Mouse (Mus musculus): ENCODE measurements at regions not wholly inside any gene's neighbourhood (a gene's known extent, or its start where the extent isn't known, plus 50 kb on each side); places are given as distances from the start of the nearest gene placed in this dataset.

GRCm38 (mm10) chr1:169397371-169397770 lies 133.9 kb downstream of the Nuf2 start:
- DNase-seq (no peak), ATAC-seq (ENCODE audit: low FRiP score, low TSS enrichment) (no peak)
- Histone ChIP-seq H3K9ac (replicated peaks; ENCODE audit: low read length) (no peak overlapping the region), H3K27me3 (ENCODE audit: control insufficient read depth, insufficient read depth, low read length) (no peaks in the 10 kb centered on the region), H3K4me3 (replicated peaks; ENCODE audit: low read depth, low read length) (no peak overlapping the region), H3K27ac (replicated peaks; ENCODE audit: low read depth, low read length) (no peak overlapping the region), H3K9me3 (ENCODE audit: control insufficient read depth, low read length) (no peaks in the 10 kb centered on the region), H3K4me2 (ENCODE audit: low read length) (no peak overlapping the region), H3K4me1 (ENCODE audit: control insufficient read depth, insufficient read depth, low read length) (no peaks in the 10 kb centered on the region), H3K36me3 (ENCODE audit: control insufficient read depth, insufficient read depth, low read length) (no peaks in the 10 kb centered on the region)
- WGBS: 94% methylated on average over 4 of the region's 4 CpGs

GRCm38 (mm10) chr1:169387056-169387455 lies 144.2 kb downstream of the Nuf2 start:
- 89% methylated on average over 1 of the region's 1 CpGs for WGBS
- DNase-seq (no peak), ATAC-seq (ENCODE audit: low FRiP score, low TSS enrichment) (no peak)
- no peak overlapping the region for H3K4me3 ChIP-seq (replicated peaks; ENCODE audit: low read depth, low read length)
- H3K27me3 ChIP-seq (ENCODE audit: control insufficient read depth, insufficient read depth, low read length): no peaks in the 10 kb centered on the region
- H3K27ac ChIP-seq (replicated peaks; ENCODE audit: low read depth, low read length): no peak overlapping the region
- peaks cover 14% of the 10 kb centered on the region; the same call in 1 of the 2 replicates for H3K4me1 ChIP-seq (ENCODE audit: control insufficient read depth, insufficient read depth, low read length)
- H3K36me3 ChIP-seq (ENCODE audit: control insufficient read depth, insufficient read depth, low read length): no peaks in the 10 kb centered on the region
- no peak overlapping the region for H3K9ac ChIP-seq (replicated peaks; ENCODE audit: low read length)
- no peaks in the 10 kb centered on the region for H3K9me3 ChIP-seq (ENCODE audit: control insufficient read depth, low read length)
- H3K4me2 ChIP-seq (ENCODE audit: low read length): no peak overlapping the region

- DNase-seq: peak; percentile 59
- peak overlapping the region; percentile 41 for H3K27ac ChIP-seq (replicated peaks; ENCODE audit: low read depth, low read length)
- no peaks in the 10 kb centered on the region for H3K9me3 ChIP-seq (ENCODE audit: control insufficient read depth, low read length)
- no peak overlapping the region for H3K9ac ChIP-seq (replicated peaks; ENCODE audit: low read length)
- no peak overlapping the region for H3K4me3 ChIP-seq (replicated peaks; ENCODE audit: low read depth, low read length)
- no peak overlapping the region for H3K4me2 ChIP-seq (ENCODE audit: low read length)
- H3K27me3 ChIP-seq (ENCODE audit: control insufficient read depth, insufficient read depth, low read length): no peaks in the 10 kb centered on the region
- peak; percentile 27; the same call in 1 of the 2 replicates for ATAC-seq (ENCODE audit: low FRiP score, low TSS enrichment)
- H3K4me1 ChIP-seq (ENCODE audit: control insufficient read depth, insufficient read depth, low read length): peaks cover 14% of the 10 kb centered on the region; the same call in 1 of the 2 replicates
- no peaks in the 10 kb centered on the region for H3K36me3 ChIP-seq (ENCODE audit: control insufficient read depth, insufficient read depth, low read length)
- 46% methylated on average over 7 of the region's 10 CpGs for WGBS
These were observed 145.4 kb downstream of the Nuf2 start for GRCm38 (mm10) chr1:169385740-169386424.

GRCm38 (mm10) chr1:169374686-169375085 lies 156.6 kb downstream of the Nuf2 start:
- Histone ChIP-seq H3K4me2 (ENCODE audit: low read length) (no peak overlapping the region), H3K9ac (replicated peaks; ENCODE audit: low read length) (no peak overlapping the region), H3K4me3 (replicated peaks; ENCODE audit: low read depth, low read length) (no peak overlapping the region), H3K27ac (replicated peaks; ENCODE audit: low read depth, low read length) (no peak overlapping the region), H3K27me3 (ENCODE audit: control insufficient read depth, insufficient read depth, low read length) (no peaks in the 10 kb centered on the region), H3K9me3 (ENCODE audit: control insufficient read depth, low read length) (no peaks in the 10 kb centered on the region), H3K4me1 (ENCODE audit: control insufficient read depth, insufficient read depth, low read length) (no peaks in the 10 kb centered on the region), H3K36me3 (ENCODE audit: control insufficient read depth, insufficient read depth, low read length) (no peaks in the 10 kb centered on the region)
- DNase-seq: no peak
- 90% methylated on average over 1 of the region's 1 CpGs for WGBS
- no peak for ATAC-seq (ENCODE audit: low FRiP score, low TSS enrichment)

- no peak overlapping the region for H3K4me2 ChIP-seq (ENCODE audit: low read length)
- ATAC-seq (ENCODE audit: low FRiP score, low TSS enrichment) (no peak), DNase-seq (no peak)
- H3K4me3 ChIP-seq (replicated peaks; ENCODE audit: low read depth, low read length): no peak overlapping the region
- no peak overlapping the region for H3K9ac ChIP-seq (replicated peaks; ENCODE audit: low read length)
- H3K36me3 ChIP-seq (ENCODE audit: control insufficient read depth, insufficient read depth, low read length): no peaks in the 10 kb centered on the region
- no peaks in the 10 kb centered on the region for H3K9me3 ChIP-seq (ENCODE audit: control insufficient read depth, low read length)
- 67% methylated on average over 3 of the region's 3 CpGs for WGBS
- no peaks in the 10 kb centered on the region for H3K27me3 ChIP-seq (ENCODE audit: control insufficient read depth, insufficient read depth, low read length)
- H3K4me1 ChIP-seq (ENCODE audit: control insufficient read depth, insufficient read depth, low read length): 0 out of 2 replicates have a peak, but pooled peaks cover 6% of the 10 kb centered on the region
- H3K27ac ChIP-seq (replicated peaks; ENCODE audit: low read depth, low read length): no peak overlapping the region
These were observed 162.5 kb downstream of the Nuf2 start for GRCm38 (mm10) chr1:169368758-169369157.

GRCm38 (mm10) chr1:169367772-169368501 lies 163.3 kb downstream of the Nuf2 start:
- no peaks in the 10 kb centered on the region for H3K27me3 ChIP-seq (ENCODE audit: control insufficient read depth, insufficient read depth, low read length)
- H3K9me3 ChIP-seq (ENCODE audit: control insufficient read depth, low read length): no peaks in the 10 kb centered on the region
- no peak overlapping the region for H3K9ac ChIP-seq (replicated peaks; ENCODE audit: low read length)
- no peaks in the 10 kb centered on the region for H3K36me3 ChIP-seq (ENCODE audit: control insufficient read depth, insufficient read depth, low read length)
- H3K4me1 ChIP-seq (ENCODE audit: control insufficient read depth, insufficient read depth, low read length): 0 out of 2 replicates have a peak, but pooled peaks cover 6% of the 10 kb centered on the region
- peak; percentile 55 for DNase-seq
- H3K4me3 ChIP-seq (replicated peaks; ENCODE audit: low read depth, low read length): no peak overlapping the region
- H3K4me2 ChIP-seq (ENCODE audit: low read length): no peak overlapping the region
- no peak; the same call in 1 of the 2 replicates for ATAC-seq (ENCODE audit: low FRiP score, low TSS enrichment)
- peak overlapping the region; percentile 45; the same call in 1 of the 2 replicates for H3K27ac ChIP-seq (replicated peaks; ENCODE audit: low read depth, low read length)
- 76% methylated on average over 10 of the region's 10 CpGs for WGBS

- DNase-seq: no peak
- H3K9me3 ChIP-seq (ENCODE audit: control insufficient read depth, low read length): no peaks in the 10 kb centered on the region
- WGBS: 69% methylated on average over 4 of the region's 4 CpGs
- no peak overlapping the region for H3K4me3 ChIP-seq (replicated peaks; ENCODE audit: low read depth, low read length)
- no peaks in the 10 kb centered on the region for H3K27me3 ChIP-seq (ENCODE audit: control insufficient read depth, insufficient read depth, low read length)
- ATAC-seq (ENCODE audit: low FRiP score, low TSS enrichment): no peak
- 0 out of 2 replicates have a peak overlapping the region, but pooled peaks have one; percentile 45 for H3K27ac ChIP-seq (replicated peaks; ENCODE audit: low read depth, low read length)
- no peak overlapping the region for H3K9ac ChIP-seq (replicated peaks; ENCODE audit: low read length)
- no peaks in the 10 kb centered on the region for H3K36me3 ChIP-seq (ENCODE audit: control insufficient read depth, insufficient read depth, low read length)
- H3K4me1 ChIP-seq (ENCODE audit: control insufficient read depth, insufficient read depth, low read length): 0 out of 2 replicates have a peak, but pooled peaks cover 6% of the 10 kb centered on the region
- no peak overlapping the region for H3K4me2 ChIP-seq (ENCODE audit: low read length)
These were observed 163.9 kb downstream of the Nuf2 start for GRCm38 (mm10) chr1:169367316-169367715.

GRCm38 (mm10) chr1:169362564-169362963 lies 168.7 kb downstream of the Nuf2 start:
- H3K4me2 ChIP-seq (ENCODE audit: low read length): no peak overlapping the region
- ATAC-seq (ENCODE audit: low FRiP score, low TSS enrichment): no peak
- H3K27me3 ChIP-seq (ENCODE audit: control insufficient read depth, insufficient read depth, low read length): no peaks in the 10 kb centered on the region
- H3K27ac ChIP-seq (replicated peaks; ENCODE audit: low read depth, low read length): no peak overlapping the region
- no peaks in the 10 kb centered on the region for H3K9me3 ChIP-seq (ENCODE audit: control insufficient read depth, low read length)
- H3K36me3 ChIP-seq (ENCODE audit: control insufficient read depth, insufficient read depth, low read length): no peaks in the 10 kb centered on the region
- DNase-seq: no peak
- no peaks in the 10 kb centered on the region for H3K4me1 ChIP-seq (ENCODE audit: control insufficient read depth, insufficient read depth, low read length)
- WGBS: 51% methylated on average over 4 of the region's 4 CpGs
- H3K4me3 ChIP-seq (replicated peaks; ENCODE audit: low read depth, low read length): no peak overlapping the region
- no peak overlapping the region for H3K9ac ChIP-seq (replicated peaks; ENCODE audit: low read length)
